Mouse (Mus musculus) liver, embryonic 16.5 days (tissue): ENCODE data around the gene Pthlh. TPM values are rescaled to one million over a fixed set of nuclear protein-coding genes. Genes with fewer than 3 reads are reported as not detected.

ENCODE experiments used
- ATAC-seq: fragments of 200-750 bp; cut with Nextera tagmentation; 2 replicates; pipeline ENCODE4 v1.8.0; 2017; ENCODE audit warnings: low read depth, mild to moderate bottlenecking, moderate number of reproducible peaks, moderate library complexity
- H3K27ac ChIP-seq: fragments of 300-500 bp; sonication (generic); 2 replicates; pipeline ENCODE4 v1.5.1; 2014; ENCODE audit warnings: mild to moderate bottlenecking, low read length
- H3K27me3 ChIP-seq: fragments of 300-500 bp; sonication (generic); 2 replicates; pipeline ENCODE4 v1.6.1; 2014; ENCODE audit warnings: low read depth, low read length, mixed read lengths; ENCODE audit not compliant: control insufficient read depth, insufficient read depth
- H3K36me3 ChIP-seq: fragments of 300-500 bp; sonication (generic); 2 replicates; pipeline ENCODE4 v1.6.1; 2014; ENCODE audit warnings: mild to moderate bottlenecking; ENCODE audit not compliant: control insufficient read depth, insufficient read depth
- H3K4me1 ChIP-seq: fragments of 300-500 bp; sonication (generic); 2 replicates; pipeline ENCODE4 v1.6.1; 2014; ENCODE audit warnings: low read depth, low read length, mixed read lengths; ENCODE audit not compliant: control insufficient read depth
- H3K4me2 ChIP-seq: fragments of 300-500 bp; sonication (generic); 2 replicates; pipeline ENCODE4 v1.6.1; 2014; ENCODE audit warnings: low read depth, low read length, mixed read lengths
- H3K4me3 ChIP-seq: fragments of 300-500 bp; sonication (generic); 2 replicates; pipeline ENCODE4 v1.5.1; 2014; ENCODE audit warnings: low read depth, mild to moderate bottlenecking, low read length
- H3K9ac ChIP-seq: fragments of 300-500 bp; sonication (generic); 2 replicates; pipeline ENCODE4 v1.6.1; 2014; ENCODE audit warnings: low read depth, low read length
- H3K9me3 ChIP-seq: fragments of 300-500 bp; sonication (generic); replicated peaks from 2 replicates; pipeline ENCODE4 v1.6.1; 2016; ENCODE audit warnings: low read length; ENCODE audit not compliant: control insufficient read depth
- WGBS: fragments of 180-500 bp; shearing (Covaris S2); extraction: QIAGEN DNeasy Blood & Tissue Kit; methylation state at CpG from one replicate; pipeline ENCODE4 v1.1.7; 2014; ENCODE audit not compliant: insufficient replicate concordance; 5-methylcytosine and 5-hydroxymethylcytosine counted together
- polyA plus RNA-seq: library from polyadenylated mRNA; unstranded; fragments of >200 nt; fragmentation: Nextera tagmentation; extraction: Ambion mirVana; gene quantifications from 2 replicates; pipeline ENCODE4 v1.2.1, GENCODE M21; 2015

Pthlh gene
- polyA plus RNA-seq, 1 experiment from 2014 or later, result not detected

GRCm38 (mm10) chr6:147263178-147263577, 805 bp downstream of the Pthlh start:
- H3K4me3 ChIP-seq, result peak overlapping the region; percentile 38
- no peak overlapping the region for H3K9ac ChIP-seq
- 2% methylated on average over 21 of the region's 21 CpGs for WGBS
- no peaks in the 10 kb centered on the region for H3K36me3 ChIP-seq
- no peak overlapping the region for H3K27ac ChIP-seq
- H3K4me2 ChIP-seq, result peak overlapping the region; percentile 57
- H3K27me3 ChIP-seq, result peaks cover 29% of the 10 kb centered on the region
- no peak for ATAC-seq
- H3K9me3 ChIP-seq, result no peaks in the 10 kb centered on the region
- no peaks in the 10 kb centered on the region for H3K4me1 ChIP-seq

- no peak overlapping the region for H3K4me3 ChIP-seq
- ATAC-seq, result no peak
- WGBS, result 49% methylated on average over 3 of the region's 3 CpGs
- H3K27me3 ChIP-seq, result peaks cover 29% of the 10 kb centered on the region
- no peaks in the 10 kb centered on the region for H3K36me3 ChIP-seq
- H3K4me2 ChIP-seq, result no peak overlapping the region
- no peak overlapping the region for H3K9ac ChIP-seq
- H3K4me1 ChIP-seq, result no peaks in the 10 kb centered on the region
- H3K27ac ChIP-seq, result no peak overlapping the region
- H3K9me3 ChIP-seq, result no peaks in the 10 kb centered on the region
Observed at GRCm38 (mm10) chr6:147261616-147262015, 2.4 kb downstream of the Pthlh start.

- no peak overlapping the region for H3K4me3 ChIP-seq
- no peak overlapping the region for H3K4me2 ChIP-seq
- no peak overlapping the region for H3K27ac ChIP-seq
- no peaks in the 10 kb centered on the region for H3K9me3 ChIP-seq
- H3K4me1 ChIP-seq, result no peaks in the 10 kb centered on the region
- 52% methylated on average over 3 of the region's 3 CpGs for WGBS
- peaks cover 29% of the 10 kb centered on the region for H3K27me3 ChIP-seq
- no peak overlapping the region for H3K9ac ChIP-seq
- ATAC-seq, result no peak
- no peaks in the 10 kb centered on the region for H3K36me3 ChIP-seq
Observed at GRCm38 (mm10) chr6:147260766-147261165, 3.2 kb downstream of the Pthlh start.

- Histone ChIP-seq H3K4me3 (no peak overlapping the region), H3K27me3 (no peaks in the 10 kb centered on the region)
- 57% methylated on average over 3 of the region's 3 CpGs for WGBS
Observed at GRCm38 (mm10) chr6:147247782-147248181, 16.2 kb downstream of the Pthlh start.

DNA sequence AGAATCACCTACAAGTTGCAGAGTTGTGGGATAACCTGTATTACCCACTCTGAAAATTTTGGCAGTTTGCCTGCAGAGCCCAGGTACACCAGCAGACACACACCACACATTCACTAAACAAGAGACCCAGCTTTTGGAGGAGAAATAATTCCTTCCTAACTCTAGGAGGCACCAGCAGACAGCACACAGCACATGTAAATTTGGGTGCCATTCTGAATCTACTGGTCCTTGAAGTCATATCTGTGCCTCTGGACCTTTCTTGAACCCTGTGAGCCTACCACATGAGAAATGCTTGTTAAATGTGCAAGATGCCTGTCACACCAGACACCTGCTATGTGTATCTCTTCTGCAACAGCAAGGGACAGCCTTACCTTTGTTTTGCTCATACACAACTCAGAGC, 19.7 kb downstream of the Pthlh start:
- H3K27ac ChIP-seq, result no peak overlapping the region
- H3K4me2 ChIP-seq, result no peak overlapping the region
- H3K9me3 ChIP-seq, result no peaks in the 10 kb centered on the region
- ATAC-seq, result no peak
- H3K4me3 ChIP-seq, result no peak overlapping the region
- H3K4me1 ChIP-seq, result no peaks in the 10 kb centered on the region
- H3K27me3 ChIP-seq, result no peaks in the 10 kb centered on the region
- H3K9ac ChIP-seq, result no peak overlapping the region
- no peaks in the 10 kb centered on the region for H3K36me3 ChIP-seq

More at GRCm38 (mm10) chr6:147247782-147248181, 16.2 kb downstream of the Pthlh start:
- no peaks in the 10 kb centered on the region for H3K4me1 ChIP-seq
- ATAC-seq, result no peak
- H3K27ac ChIP-seq, result no peak overlapping the region
- no peak overlapping the region for H3K9ac ChIP-seq
- H3K4me2 ChIP-seq, result no peak overlapping the region
- no peaks in the 10 kb centered on the region for H3K36me3 ChIP-seq
- H3K9me3 ChIP-seq, result no peaks in the 10 kb centered on the region

GRCm38 (mm10) chr6:147243655-147244054, 20.3 kb downstream of the Pthlh start:
- H3K36me3 ChIP-seq, result no peaks in the 10 kb centered on the region
- H3K9ac ChIP-seq, result no peak overlapping the region
- no peak overlapping the region for H3K27ac ChIP-seq
- 44% methylated on average over 5 of the region's 5 CpGs for WGBS
- no peaks in the 10 kb centered on the region for H3K9me3 ChIP-seq
- no peaks in the 10 kb centered on the region for H3K4me1 ChIP-seq
- H3K4me3 ChIP-seq, result no peak overlapping the region
- H3K4me2 ChIP-seq, result no peak overlapping the region
- ATAC-seq, result no peak
- no peaks in the 10 kb centered on the region for H3K27me3 ChIP-seq

- ATAC-seq, result no peak
- WGBS, result 53% methylated on average over 3 of the region's 3 CpGs
- H3K4me1 ChIP-seq, result no peaks in the 10 kb centered on the region
- H3K27ac ChIP-seq, result no peak overlapping the region
- H3K4me3 ChIP-seq, result no peak overlapping the region
- H3K9ac ChIP-seq, result no peak overlapping the region
- no peaks in the 10 kb centered on the region for H3K27me3 ChIP-seq
- H3K36me3 ChIP-seq, result no peaks in the 10 kb centered on the region
- H3K9me3 ChIP-seq, result no peaks in the 10 kb centered on the region
- H3K4me2 ChIP-seq, result no peak overlapping the region
Observed at GRCm38 (mm10) chr6:147241541-147241940, 22.4 kb downstream of the Pthlh start.

DNA sequence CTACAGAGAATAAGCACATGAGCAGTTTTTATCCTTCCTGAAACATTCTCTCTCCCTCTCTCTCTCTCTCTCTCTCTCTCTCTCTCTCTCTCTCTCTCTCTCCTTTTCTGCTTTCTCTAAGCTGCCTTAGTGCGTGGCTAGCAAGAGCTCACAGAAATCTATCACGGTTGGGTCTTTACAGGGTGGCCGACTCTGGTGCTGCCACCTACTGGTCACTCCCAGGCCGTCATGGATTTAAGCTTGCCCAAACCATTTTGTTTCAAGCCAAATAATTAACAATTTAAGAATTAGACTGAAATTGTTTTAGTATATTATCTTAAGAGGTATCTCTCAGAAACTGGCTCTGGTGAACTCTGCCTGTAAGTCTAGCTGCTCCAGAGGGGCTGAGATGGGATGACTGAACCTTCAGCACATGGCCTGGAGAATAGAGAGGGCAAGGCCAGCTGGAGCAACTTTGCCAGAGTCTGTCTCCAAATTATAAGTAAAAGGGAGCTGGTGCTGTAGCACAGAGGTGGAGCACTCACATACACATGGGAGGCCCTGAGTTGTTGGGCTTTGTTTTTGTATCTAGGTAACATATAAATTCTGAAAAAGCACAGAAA, 23.7 kb downstream of the Pthlh start:
- 0% methylated on average over 4 of the region's 4 CpGs for WGBS

GRCm38 (mm10) chr6:147226696-147227095, 37.3 kb downstream of the Pthlh start:
- H3K9ac ChIP-seq, result no peak overlapping the region
- H3K27ac ChIP-seq, result no peak overlapping the region
- no peak for ATAC-seq
- no peaks in the 10 kb centered on the region for H3K36me3 ChIP-seq
- WGBS, result 47% methylated on average over 1 of the region's 1 CpGs
- H3K4me2 ChIP-seq, result no peak overlapping the region
- H3K27me3 ChIP-seq, result no peaks in the 10 kb centered on the region
- H3K4me3 ChIP-seq, result no peak overlapping the region
- H3K9me3 ChIP-seq, result no peaks in the 10 kb centered on the region
- no peaks in the 10 kb centered on the region for H3K4me1 ChIP-seq

More for the DNA sequence above, 23.7 kb downstream of the Pthlh start:
- no peak overlapping the region for H3K27ac ChIP-seq
- H3K4me1 ChIP-seq, result no peaks in the 10 kb centered on the region
- ATAC-seq, result no peak
- no peaks in the 10 kb centered on the region for H3K36me3 ChIP-seq
- no peak overlapping the region for H3K9ac ChIP-seq
- H3K4me3 ChIP-seq, result no peak overlapping the region
- no peaks in the 10 kb centered on the region for H3K9me3 ChIP-seq
- no peaks in the 10 kb centered on the region for H3K27me3 ChIP-seq
- H3K4me2 ChIP-seq, result no peak overlapping the region
